Mouse (Mus musculus): Measurements from ENCODE around the gene Spata31d1b. TPM values are rescaled to one million over a fixed set of nuclear protein-coding genes. Genes with fewer than 3 reads are reported as not detected.
"Not testable (repeated sequence)": the region's sequence is repeated elsewhere in the genome, so short reads cannot be mapped to it uniquely, and the experiment has no call there.

Gene Spata31d1b
- total and polyA plus RNA-seq, 2 experiments from 2014 or later, result 0.33 TPM; not detected in 1

DNA sequence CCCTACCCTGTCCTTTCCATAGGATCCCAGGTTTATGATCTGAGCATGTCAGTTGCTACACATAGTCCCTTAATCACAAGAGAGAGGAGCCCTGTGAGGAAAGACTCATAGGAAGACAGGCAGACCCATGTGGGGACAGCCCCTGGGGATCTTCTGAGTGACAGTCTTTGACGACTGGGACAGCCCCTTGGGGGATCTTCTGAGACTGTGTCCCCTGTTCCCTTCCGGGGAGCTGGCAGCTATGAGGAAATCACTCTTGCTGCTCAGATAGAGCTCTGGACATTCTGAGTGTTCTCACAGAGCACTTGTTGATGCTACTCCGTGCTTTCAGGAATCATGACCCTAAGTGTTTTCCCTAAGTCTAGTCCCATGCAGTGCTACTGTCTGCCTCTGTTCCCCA, 1.6 kb downstream of the Spata31d1b start:
- no peak overlapping the region for H3K9ac ChIP-seq
- no peaks in the 10 kb centered on the region for H3K36me3 ChIP-seq (ENCODE audit: insufficient read depth)
- 40% methylated on average over 3 of the region's 3 CpGs for WGBS
- no peak overlapping the region for H3K27ac ChIP-seq (ENCODE audit: low read depth, low read length)
- no peak for ATAC-seq
- no peak overlapping the region for H3K4me3 ChIP-seq (ENCODE audit: low read depth, low read length)
- no peak overlapping the region for H3K4me2 ChIP-seq (ENCODE audit: low read depth)
- DNase-seq, result no peak
- no peaks in the 10 kb centered on the region for H3K4me1 ChIP-seq (ENCODE audit: insufficient read depth)
- H3K9me3 ChIP-seq (ENCODE audit: low read length), result no peaks in the 10 kb centered on the region
- TF ChIP-seq CTCF (IDR thresholded peaks at IDR 0.05; ENCODE audit: low read depth), result no peak
- no peaks in the 10 kb centered on the region for H3K27me3 ChIP-seq (ENCODE audit: insufficient read depth, low read length)

DNA sequence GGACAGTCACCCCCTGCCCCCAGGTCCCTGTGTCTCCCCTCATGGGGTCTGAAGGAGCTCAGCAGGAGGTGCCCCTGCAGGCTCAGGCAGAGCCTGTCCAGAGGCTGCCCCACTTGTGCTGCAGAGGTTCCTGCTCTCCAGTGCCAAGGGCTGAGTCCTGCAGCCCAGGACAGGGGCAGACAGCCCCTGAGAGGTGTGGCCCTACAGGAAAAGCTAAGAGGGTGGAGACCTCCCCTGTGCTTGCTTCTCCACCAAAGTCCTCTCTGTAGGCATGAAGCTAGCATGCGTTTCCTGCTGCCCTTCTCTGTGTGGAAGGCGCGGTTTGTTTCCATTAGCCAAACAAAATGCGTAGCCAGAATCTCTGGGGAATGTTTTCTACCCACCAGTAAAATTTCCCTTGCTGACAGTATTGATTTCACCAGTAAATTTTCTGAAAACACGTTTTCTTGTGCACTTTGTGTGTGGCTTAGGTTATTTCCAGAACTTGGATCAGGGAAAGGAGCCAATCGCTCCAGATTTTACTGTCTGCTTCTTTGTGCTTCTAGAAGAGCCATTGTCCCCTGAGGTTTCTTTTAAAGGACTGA, 6.9 kb downstream of the Spata31d1b start:
- H3K4me2 ChIP-seq (ENCODE audit: low read depth); H3K4me3 ChIP-seq (ENCODE audit: low read depth, low read length); H3K9me3 ChIP-seq (ENCODE audit: low read length); H3K27ac ChIP-seq (ENCODE audit: low read depth, low read length); H3K36me3 ChIP-seq (ENCODE audit: insufficient read depth); ATAC-seq; DNase-seq; H3K4me1 ChIP-seq (ENCODE audit: insufficient read depth); H3K9ac ChIP-seq; H3K27me3 ChIP-seq (ENCODE audit: insufficient read depth, low read length): not testable (repeated sequence)
- WGBS, result 51% methylated on average over 6 of the region's 6 CpGs

DNA sequence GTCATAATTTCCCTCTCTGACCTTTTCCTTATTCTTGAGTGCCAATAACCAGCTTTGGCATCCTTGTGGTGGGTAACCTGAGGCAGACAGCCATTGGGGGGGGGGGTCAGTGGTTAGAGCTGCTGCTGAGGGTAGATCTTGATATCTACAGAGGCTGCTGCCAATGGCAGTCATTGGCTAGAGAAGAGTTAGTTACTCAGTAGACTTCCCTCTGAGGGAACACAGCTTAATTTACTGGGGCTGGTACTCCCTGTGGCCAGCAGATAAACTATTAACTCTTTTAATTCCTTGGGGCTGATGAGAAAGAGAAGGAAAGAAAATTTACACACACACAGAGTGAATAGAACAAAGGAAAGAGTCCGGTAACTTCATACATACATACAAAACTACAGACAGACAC, 7.4 kb downstream of the Spata31d1b start:
- H3K4me3 ChIP-seq (ENCODE audit: low read depth, low read length), result no peak overlapping the region
- H3K9me3 ChIP-seq (ENCODE audit: low read length), result no peaks in the 10 kb centered on the region
- ATAC-seq (no peak), DNase-seq (no peak)
- 65% methylated on average over 1 of the region's 1 CpGs for WGBS
- no peaks in the 10 kb centered on the region for H3K4me1 ChIP-seq (ENCODE audit: insufficient read depth)
- H3K36me3 ChIP-seq (ENCODE audit: insufficient read depth), result no peaks in the 10 kb centered on the region
- no peak overlapping the region for H3K27ac ChIP-seq (ENCODE audit: low read depth, low read length)
- H3K27me3 ChIP-seq (ENCODE audit: insufficient read depth, low read length), result no peaks in the 10 kb centered on the region
- no peak for TF ChIP-seq CTCF (IDR thresholded peaks at IDR 0.05; ENCODE audit: low read depth)
- H3K4me2 ChIP-seq (ENCODE audit: low read depth), result no peak overlapping the region
- no peak overlapping the region for H3K9ac ChIP-seq

DNA sequence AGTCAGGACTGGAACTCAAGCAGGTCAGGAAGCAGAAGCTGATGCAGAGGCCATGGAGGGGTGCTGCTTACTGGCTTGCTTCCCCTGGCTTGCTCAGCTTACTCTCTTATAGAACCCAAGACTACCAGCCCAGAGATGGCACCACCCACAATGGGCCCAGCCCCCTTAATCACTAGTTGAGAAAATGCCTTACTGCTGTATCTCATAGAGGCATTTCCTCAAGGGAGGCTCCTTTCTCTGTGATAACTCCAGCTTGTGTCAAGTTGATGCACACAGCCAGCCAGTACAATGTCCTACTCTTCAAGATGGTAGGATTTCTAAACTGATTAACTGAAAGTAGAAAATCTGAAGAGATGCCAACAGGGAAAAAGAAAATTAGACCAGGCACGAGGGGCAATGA, 10.0 kb downstream of the Spata31d1b start:
- not testable (repeated sequence) for H3K27ac ChIP-seq (ENCODE audit: low read depth, low read length); DNase-seq; H3K9me3 ChIP-seq (ENCODE audit: low read length); H3K4me3 ChIP-seq (ENCODE audit: low read depth, low read length); H3K4me1 ChIP-seq (ENCODE audit: insufficient read depth); H3K27me3 ChIP-seq (ENCODE audit: insufficient read depth, low read length); H3K9ac ChIP-seq; ATAC-seq; H3K4me2 ChIP-seq (ENCODE audit: low read depth); H3K36me3 ChIP-seq (ENCODE audit: insufficient read depth)
- WGBS, result 82% methylated on average over 1 of the region's 1 CpGs

DNA sequence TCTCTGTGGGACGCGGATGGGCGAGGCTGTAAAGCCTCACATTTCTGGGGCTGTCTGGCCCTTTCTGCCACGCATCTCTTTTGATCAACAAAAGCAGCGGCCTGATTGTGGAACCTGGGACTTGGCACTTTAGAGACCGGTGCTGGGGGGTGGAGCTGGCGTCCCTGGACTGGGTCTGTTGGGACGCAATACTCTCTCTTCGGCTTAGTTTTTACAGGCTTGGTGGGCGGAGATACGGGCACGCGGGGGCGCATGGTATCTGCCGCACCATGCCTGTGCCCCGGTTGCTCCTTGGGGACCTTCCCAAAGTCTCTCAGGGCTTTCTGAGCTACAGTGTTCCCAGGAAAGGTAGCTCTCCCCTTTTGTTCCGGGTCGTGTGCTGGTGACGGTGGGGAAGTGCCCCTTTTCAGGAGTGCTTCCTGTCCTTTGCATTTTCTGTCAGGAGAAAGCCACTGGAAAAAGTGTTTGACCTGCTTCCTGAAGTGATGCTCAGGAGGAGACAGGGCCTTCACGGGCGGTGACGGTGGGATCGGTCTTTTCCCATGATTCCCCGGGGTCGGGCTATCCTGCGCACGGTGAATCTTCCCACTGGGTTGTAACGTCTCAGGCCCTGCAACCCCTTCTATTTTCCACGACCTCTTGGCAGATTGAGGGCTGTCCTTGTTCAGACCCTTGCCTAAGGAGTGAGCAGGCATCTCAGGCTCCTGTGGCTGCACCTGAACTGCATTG, 14.2 kb downstream of the Spata31d1b start:
- 0 out of 2 replicates have a peak overlapping the region, but pooled peaks have one; percentile 4 for H3K9ac ChIP-seq
- no peak overlapping the region for H3K4me3 ChIP-seq (ENCODE audit: low read depth, low read length)
- no peaks in the 10 kb centered on the region for H3K27me3 ChIP-seq (ENCODE audit: insufficient read depth, low read length)

DNA sequence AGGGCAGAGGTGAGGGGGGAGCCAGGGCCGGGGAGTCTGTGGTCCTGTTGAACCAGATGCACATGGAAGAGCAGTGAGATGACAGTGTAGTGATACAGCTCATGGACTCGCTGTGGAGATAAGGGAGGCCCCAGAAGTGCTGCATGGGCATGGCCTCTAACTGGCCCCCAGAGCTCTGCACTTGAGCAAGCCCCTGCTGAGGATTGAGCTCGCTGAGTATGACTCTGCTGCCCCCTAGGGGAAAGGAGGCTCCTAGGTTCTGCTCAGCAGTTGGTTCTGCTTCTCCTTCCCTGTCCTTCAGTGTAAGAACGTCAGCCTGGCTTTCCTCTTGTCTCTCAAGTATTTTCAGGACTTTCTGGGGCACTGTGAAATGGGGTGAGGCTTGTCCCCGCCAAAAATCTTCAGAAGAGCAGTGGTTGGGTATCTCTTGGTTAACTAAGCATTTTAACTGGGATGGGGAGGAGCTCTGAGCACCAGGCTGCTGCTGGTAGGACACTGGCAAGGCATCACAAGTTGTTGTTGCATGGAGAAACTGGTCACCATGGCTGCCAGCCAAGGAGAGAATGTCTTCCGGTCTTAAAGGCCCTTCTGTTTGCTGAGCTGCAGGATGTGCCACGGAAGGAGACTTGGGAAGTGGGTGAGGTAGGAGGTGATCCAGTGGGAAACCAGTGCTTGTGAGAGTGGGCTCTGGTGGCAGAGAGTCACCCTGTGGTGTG, 16.5 kb downstream of the Spata31d1b start:
- Histone ChIP-seq H3K4me2 (ENCODE audit: low read depth) (no peak overlapping the region), H3K27ac (ENCODE audit: low read depth, low read length) (no peak overlapping the region), H3K36me3 (ENCODE audit: insufficient read depth) (no peaks in the 10 kb centered on the region), H3K9me3 (ENCODE audit: low read length) (no peaks in the 10 kb centered on the region), H3K4me3 (ENCODE audit: low read depth, low read length) (no peak overlapping the region), H3K9ac (no peak overlapping the region), H3K27me3 (ENCODE audit: insufficient read depth, low read length) (no peaks in the 10 kb centered on the region), H3K4me1 (ENCODE audit: insufficient read depth) (no peaks in the 10 kb centered on the region)
- DNase-seq (peak; percentile 89), ATAC-seq (peak; percentile 95)
- peak; percentile 94 for TF ChIP-seq CTCF (IDR thresholded peaks at IDR 0.05; ENCODE audit: low read depth)
- WGBS, result 26% methylated on average over 7 of the region's 7 CpGs

More for the DNA sequence above, 14.2 kb downstream of the Spata31d1b start:
- Histone ChIP-seq H3K4me1 (ENCODE audit: insufficient read depth) (no peaks in the 10 kb centered on the region), H3K36me3 (ENCODE audit: insufficient read depth) (no peaks in the 10 kb centered on the region), H3K9me3 (ENCODE audit: low read length) (no peaks in the 10 kb centered on the region), H3K27ac (ENCODE audit: low read depth, low read length) (no peak overlapping the region), H3K4me2 (ENCODE audit: low read depth) (peak overlapping the region; percentile 36)
- 0 out of 2 replicates have a peak, but pooled peaks have one; percentile 9 for ATAC-seq
- TF ChIP-seq CTCF (IDR thresholded peaks at IDR 0.05; ENCODE audit: low read depth), result no peak
- WGBS, result 39% methylated on average over 29 of the region's 29 CpGs
- no peak for DNase-seq

DNA sequence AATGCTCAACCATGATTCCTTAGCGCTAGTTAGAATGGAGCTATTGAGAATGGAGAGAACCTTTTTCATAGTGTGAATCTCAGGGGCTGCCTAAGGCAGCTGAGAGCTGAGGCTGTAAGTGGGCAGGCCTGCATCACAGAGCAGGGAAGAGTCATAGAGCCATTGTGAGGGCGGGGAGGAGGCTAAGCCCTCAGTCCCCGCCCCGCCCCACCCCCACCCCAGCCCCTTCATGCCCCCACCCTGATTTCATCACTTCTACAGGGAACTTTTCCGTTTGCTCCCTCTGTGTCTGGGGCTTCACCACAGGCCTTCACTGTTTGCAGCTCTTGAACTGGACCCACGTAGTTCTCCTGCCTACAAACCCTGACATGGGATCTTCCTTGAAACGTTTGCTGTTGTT, 19.6 kb downstream of the Spata31d1b start, which contains the start of gene Spata31d1d:
Gene Spata31d1d (minus strand): TSS at position 101 of the 400 bp plus-strand sequence.
- Histone ChIP-seq H3K4me3 (ENCODE audit: low read depth, low read length) (no peak within 1 kb of the TSS), H3K36me3 (ENCODE audit: insufficient read depth) (no peaks in the 10 kb centered on the region), H3K9ac (no peak within 1 kb of the TSS), H3K4me1 (ENCODE audit: insufficient read depth) (no peaks in the 10 kb centered on the region), H3K27ac (ENCODE audit: low read depth, low read length) (no peak within 1 kb of the TSS), H3K4me2 (ENCODE audit: low read depth) (no peak within 1 kb of the TSS), H3K27me3 (ENCODE audit: insufficient read depth, low read length) (no peaks in the 10 kb centered on the region), H3K9me3 (ENCODE audit: low read length) (no peaks in the 10 kb centered on the region)
- 39% methylated on average over 7 of the region's 7 CpGs for WGBS
- ATAC-seq (no peak), DNase-seq (no peak)
- TF ChIP-seq CTCF (IDR thresholded peaks at IDR 0.05; ENCODE audit: low read depth), result no peak

Data from forebrain, postnatal 0 days (tissue).